Mouse (Mus musculus): ENCODE measurements around the gene Lat2.

DNA sequence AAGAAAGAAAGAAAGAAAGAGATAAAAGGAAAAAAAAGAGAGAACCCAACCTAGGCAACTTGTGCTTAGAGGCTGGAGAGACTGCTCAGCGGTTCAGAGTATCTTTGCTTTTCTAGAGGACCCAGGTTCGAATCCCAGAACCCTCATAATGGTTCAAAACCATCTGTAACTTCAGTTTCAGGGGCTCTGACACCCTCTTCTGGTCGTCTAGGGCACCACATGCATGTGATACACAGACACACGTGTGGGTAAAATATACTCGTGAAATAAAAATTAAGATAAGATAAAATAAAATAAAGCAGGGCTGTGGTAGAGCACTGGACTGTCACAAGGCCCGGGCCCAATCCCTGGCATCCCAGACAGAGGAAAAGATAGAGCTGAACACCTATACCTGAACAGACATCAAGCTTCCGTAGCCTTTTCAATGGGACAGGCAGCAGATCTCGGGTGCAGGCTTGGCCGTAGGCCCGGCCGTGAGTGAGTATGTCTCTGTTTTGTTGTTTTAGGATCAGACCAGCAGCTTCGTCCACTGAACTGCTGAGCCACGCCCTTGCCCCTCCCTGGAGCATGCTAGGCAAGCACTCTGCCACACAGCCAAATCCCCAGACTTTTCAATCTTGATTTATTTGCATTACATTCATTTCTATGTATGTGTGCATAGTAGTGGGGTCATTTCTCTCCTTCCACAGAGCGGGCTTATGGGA is 38.2 kb downstream of the Lat2 start:
- TF ChIP-seq CTCF (IDR thresholded peaks at IDR 0.05; ENCODE audit: borderline replicate concordance, extremely low read depth, insufficient read depth, insufficient read length), result no peak
- TF ChIP-seq POLR2A (IDR thresholded peaks at IDR 0.05; ENCODE audit: borderline replicate concordance, extremely low read depth, insufficient read depth, insufficient read length, poor library complexity, severe bottlenecking), result no peak

Data from brain, embryonic 14.5 days (tissue).